Mouse (Mus musculus) urinary bladder, postnatal 25 days (tissue): ENCODE measurements around the gene Rexo4.

Experiments used
- DNase-seq: peaks from one replicate; pipeline ENCODE4 v3.0.0; 2022; ENCODE audit warnings: low spot score

Rexo4 gene

DNA sequence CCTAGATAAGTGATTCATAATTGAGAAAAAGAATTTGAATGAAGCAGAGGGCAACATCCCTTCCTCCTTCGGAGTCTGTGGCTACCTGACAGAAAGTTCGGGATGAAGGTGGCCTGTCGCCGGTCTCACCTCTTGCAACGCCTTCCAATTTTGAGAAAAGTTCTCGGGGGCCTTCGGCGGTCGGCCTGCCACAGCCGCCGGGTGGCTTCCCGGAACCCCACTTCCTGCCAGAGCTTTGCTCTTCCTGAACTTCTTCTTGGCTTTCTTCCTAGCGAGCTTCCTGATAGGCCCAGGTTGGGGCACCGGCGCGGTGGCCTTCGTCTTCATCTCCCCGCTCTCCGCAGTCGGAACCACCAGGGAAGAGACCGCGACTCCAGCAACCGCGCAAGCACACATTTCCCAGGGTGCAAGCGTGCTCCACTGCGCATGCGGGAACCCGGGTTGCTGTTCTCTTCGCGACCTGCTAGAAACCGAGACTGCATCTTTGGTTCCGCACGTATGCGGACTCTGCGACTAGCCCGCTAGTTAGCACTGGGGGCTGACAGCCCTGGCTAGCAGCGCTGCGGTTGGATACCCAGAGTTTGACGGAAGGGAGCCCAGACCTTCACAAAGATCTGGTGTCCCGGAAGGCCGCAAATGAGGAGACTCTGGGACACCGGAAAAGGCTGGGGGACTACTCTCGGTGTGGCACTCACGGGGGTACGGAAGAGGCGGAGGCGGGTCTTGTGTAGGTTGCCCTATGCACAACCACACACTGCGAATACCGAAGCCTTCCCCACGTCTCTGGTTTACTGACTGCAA lies at the start of gene Rexo4:
TSS of gene Rexo4 (minus strand) at position 464 of the 801 bp plus-strand sequence.
- DNase-seq = peak; percentile 92

DNA sequence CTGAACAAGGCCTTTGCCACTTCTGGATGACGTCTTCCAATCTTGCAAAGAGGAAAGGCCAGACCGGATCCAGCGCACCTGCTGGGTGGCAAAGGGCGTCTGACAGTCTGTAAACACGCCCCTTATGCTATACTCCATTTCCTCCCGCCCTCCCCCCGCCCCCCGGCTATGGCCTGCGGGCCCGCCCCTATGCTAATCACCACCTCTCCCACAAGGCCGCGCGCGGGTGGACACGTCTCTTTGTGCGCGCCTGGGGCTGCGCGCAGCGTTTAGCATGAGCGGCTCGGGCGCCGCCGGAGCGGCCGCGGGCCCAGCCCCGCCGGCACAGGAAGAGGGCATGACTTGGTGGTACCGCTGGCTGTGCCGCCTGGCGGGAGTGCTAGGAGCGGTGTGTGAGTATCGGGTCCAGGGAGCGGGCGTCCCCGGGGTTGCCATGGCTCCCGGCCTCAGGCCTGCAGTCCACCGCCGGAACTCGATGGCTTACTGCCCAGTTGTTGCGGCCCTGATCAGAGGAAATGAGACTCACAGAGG lies 45.6 kb upstream of the Rexo4 start, which contains the start of gene Cacfd1:
TSS of gene Cacfd1 (plus strand) at position 213 of the 531 bp plus-strand sequence.
- peak; percentile 79 for DNase-seq

GRCm38 (mm10) chr2:27007701-27008100 lies 43.5 kb upstream of the Rexo4 start:
- no peak for DNase-seq

DNA sequence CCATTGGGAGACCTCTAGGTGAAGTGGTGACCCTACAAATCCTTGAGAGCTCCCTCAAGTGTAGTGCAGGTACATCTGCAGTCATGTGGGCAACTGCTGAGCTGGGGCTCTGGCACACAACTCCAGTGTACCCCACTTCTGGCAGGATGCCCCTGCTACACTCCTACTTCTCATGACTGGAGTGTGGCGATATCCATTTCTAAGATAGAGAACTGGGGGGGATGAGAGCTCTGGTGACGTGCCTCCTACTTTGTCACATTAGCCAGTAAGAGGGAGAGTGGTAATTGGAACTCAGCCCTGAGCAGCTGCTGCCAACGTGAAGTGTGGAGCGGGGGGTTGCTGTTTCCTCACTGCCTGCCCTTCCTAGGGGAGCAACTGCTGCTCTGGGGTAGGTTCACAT lies 42.1 kb upstream of the Rexo4 start:
- DNase-seq = no peak

DNA sequence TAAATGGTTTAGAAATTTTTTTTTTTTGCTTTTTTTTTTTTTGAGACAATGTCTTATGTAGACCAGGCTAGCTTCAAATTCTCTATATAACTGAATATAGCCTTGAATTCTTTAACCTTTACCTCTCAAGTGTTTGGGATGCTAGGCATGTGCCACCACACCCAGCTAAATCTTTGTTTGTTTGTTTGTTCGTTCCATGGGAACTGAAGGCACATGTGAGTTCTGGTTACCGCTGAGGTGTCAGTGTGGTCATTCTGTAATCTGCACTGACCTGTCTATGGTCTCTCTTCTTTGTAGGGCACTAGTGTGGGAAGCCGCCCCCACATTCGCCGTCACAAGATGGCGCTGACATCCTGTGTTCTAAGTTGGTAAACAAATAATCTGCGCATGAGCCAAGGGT lies 33.8 kb upstream of the Rexo4 start:
- DNase-seq = no peak

- DNase-seq = no peak
These were observed 33.3 kb upstream of the Rexo4 start for GRCm38 (mm10) chr2:26997498-26997897.

DNA sequence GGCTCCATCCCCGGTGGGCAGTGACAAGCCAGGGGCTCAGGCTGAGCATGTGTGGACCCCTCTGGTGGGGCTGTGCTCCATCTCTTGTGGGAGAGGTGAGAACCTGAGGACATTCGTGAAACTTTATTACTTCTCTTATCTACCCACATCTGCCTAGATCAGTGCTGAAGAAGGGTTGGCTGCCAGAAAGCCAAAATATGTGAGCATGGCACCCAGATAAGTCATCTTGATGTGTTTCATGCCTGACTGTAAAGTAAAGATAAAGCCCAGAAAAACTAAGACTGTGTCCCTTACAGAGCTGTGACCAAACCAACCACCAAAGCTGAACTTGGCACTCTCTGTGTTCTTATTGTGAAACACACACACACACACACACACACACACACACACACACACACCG lies 29.8 kb upstream of the Rexo4 start:
- DNase-seq = no peak

- DNase-seq = no peak
These were observed 20.5 kb upstream of the Rexo4 start for GRCm38 (mm10) chr2:26984640-26985039.

GRCm38 (mm10) chr2:26984179-26984578 lies 20.0 kb upstream of the Rexo4 start:
- DNase-seq = no peak

DNA sequence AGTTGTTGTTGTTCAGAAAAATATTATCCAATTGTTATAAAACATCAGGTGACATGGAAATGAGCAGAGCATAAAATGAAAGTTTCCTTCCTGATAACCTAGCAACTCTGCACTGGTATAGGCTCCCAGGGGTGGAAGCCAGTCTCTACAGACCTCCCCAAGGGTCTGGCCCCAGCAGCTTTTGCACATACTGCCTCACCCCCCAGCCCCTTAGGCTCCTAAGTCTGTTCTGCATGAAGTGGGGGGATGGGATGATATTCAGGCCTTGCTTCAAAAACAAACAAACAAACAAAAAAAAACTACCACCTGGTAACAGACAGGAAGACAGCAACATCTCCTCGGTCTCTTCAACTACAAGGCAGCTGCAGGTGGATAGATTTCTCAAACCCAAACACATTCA lies 16.2 kb upstream of the Rexo4 start:
- no peak for DNase-seq

DNA sequence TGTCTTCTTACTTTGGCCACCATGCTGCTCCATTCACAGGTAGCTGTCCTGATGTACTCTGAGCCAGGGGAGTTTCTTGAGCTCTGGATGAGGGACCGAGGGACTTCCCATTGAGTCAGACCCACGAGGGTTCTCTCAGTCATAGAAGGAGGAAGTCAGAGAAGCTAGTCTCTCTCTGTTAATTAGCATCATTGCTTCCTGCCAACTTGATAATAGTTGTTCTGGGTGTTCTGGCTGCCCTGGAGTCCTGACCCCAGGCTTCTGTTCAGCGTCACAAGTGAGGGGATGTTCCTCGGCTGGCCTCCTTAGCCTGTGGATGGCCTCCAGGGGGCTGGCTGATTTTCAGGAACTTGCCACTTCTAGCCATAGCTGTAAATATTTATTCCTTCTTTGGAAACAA lies 9.8 kb upstream of the Rexo4 start:
- DNase-seq = no peak

- no peak for DNase-seq
These were observed 8.9 kb upstream of the Rexo4 start, which contains the start of gene Adamts13 for GRCm38 (mm10) chr2:26973116-26973515. Gene Adamts13 (plus strand): TSS chr2:26973416.

- no peak for DNase-seq
These were observed 3.1 kb upstream of the Rexo4 start for GRCm38 (mm10) chr2:26967262-26967661.

- DNase-seq = no peak
These were observed 661 bp upstream of the Rexo4 start for GRCm38 (mm10) chr2:26964724-26965370.

GRCm38 (mm10) chr2:26960756-26961155 lies 3.4 kb downstream of the Rexo4 start:
- no peak for DNase-seq

GRCm38 (mm10) chr2:26957488-26957859 lies 6.7 kb downstream of the Rexo4 start:
- DNase-seq = no peak

GRCm38 (mm10) chr2:26956811-26957487 lies 7.2 kb downstream of the Rexo4 start:
- DNase-seq = no peak

- no peak for DNase-seq
These were observed 9.3 kb downstream of the Rexo4 start for GRCm38 (mm10) chr2:26954735-26955395.

DNA sequence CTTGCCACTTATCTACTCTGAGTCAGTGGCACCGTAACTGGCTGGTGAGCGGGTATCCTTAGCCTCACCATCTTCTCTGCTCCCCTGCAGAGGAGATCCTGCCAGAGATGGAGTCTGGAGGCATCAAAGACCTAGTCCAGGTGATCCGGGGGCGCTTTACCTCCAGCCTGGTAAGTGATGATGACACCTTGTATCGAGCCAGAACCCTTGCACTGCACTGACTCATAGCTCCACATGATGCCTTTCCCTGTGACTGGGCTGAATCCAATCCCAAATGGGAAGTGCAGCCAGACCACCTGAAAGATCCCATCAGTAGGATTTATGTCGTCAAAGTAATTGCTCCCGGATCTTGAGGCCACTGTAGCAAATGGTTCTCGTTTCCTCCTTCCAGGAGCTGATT lies 11.3 kb downstream of the Rexo4 start:
- no peak for DNase-seq

GRCm38 (mm10) chr2:26952193-26952592 lies 12.0 kb downstream of the Rexo4 start:
- DNase-seq = no peak

GRCm38 (mm10) chr2:26951346-26951905 lies 12.8 kb downstream of the Rexo4 start:
- DNase-seq = no peak

GRCm38 (mm10) chr2:26950411-26950810 lies 13.8 kb downstream of the Rexo4 start:
- DNase-seq = no peak
